Mouse (Mus musculus) inflammation-experienced regulatory T-cells (primary cell): ENCODE measurements around the gene Rdh12. TPM values are rescaled to one million over a fixed set of nuclear protein-coding genes. Genes with fewer than 3 reads are reported as not detected.

Experiments
- polyA plus RNA-seq, 2 experiments: library from polyadenylated mRNA; unstranded; fragments of 100-300 nt; shearing (Covaris generic); gene quantifications; one replicate each; pipeline ENCODE4 v1.2.1; 2017

The Rdh12 gene
- 10 to 100 TPM in 1 of 2 experiments, 1 to 10 TPM in 1; 5.8 to 18.8 TPM for polyA plus RNA-seq

DNA sequence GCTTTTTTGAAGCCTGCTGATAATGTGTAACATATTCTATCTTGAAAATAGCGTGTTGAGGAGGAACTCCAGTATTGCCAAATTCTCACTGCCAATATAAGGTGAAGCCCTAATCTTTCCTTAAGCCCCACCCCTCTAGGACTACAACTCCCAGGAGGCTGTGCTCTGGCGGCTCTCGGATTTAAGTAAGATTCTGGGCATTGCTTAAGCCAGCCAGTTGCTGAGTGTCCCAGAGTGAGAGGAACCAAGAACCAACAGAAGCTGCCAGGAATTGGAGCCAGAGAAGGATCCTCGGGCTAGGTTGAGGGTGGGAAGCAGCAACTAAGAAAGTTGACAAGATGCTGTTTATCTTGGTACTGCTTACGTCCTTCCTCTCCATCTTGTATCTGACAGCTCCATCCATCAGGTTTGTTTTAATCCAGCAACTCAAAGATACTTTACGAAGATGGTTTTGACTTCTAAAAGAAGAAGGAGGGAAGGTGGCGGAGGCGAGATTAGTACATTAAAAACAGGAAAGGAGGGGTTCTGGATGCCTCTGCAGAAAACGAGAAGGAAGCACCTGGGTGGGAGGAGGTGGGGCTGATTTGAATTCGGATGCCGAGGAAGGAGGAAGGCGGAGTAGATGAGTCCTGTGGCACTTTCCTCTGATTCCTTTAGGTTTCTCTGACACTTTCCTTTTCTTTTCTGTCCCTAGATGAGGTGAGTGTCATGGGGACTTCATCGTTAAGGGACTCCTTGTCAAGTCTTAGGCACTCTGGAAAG is at the start of gene Rdh12:
Gene Rdh12, plus strand, starts transcription at position 212 of the 762 bp plus-strand sequence.

DNA sequence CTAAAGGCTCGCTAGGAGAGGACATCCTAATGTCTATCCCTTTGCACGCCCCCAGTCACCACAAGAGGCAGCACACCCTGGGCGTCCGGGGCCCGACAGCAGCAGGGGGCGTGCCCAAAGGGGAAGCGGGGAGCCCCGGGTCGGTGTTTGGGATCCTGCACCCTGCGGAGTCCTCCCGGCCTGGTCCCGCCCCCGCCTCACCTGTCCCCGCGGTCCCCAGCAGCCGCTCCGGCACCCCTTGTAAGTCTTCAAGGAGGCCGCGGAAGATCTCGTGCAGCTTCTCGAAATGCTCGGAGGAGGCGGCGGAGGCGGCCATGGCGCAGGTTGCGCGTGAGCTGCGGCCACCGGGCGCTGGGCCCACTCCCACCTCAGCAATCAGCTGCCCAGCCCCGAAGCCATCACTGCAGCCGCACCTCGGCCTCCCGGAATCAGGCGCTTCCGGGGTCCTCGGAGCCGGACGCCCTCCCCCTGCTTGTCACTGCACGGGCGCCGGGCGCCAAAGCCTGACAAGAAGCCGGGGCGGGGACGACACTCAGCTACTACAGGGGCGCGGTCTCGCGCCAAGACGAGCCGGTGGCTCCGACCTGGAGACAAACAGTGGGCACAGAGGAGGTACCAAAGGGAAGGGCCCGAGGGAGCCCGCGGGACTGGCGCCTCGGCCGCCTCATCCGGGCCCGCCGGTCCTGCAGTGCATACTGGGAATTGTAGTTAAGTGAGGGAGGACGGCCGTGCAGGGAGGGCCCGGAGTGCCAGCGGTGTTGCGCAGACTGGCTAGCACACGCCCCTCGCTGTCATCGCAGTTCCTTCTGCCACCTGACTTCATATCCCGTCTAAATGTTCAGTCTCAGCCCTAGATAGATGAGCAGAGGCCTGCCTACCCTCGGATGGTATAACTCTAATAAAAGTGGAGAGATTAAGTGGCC is 36.4 kb upstream of the Rdh12 start, which contains the start of gene Vti1b:
Gene Vti1b, minus strand, starts transcription at position 649 of the 923 bp plus-strand sequence.

DNA sequence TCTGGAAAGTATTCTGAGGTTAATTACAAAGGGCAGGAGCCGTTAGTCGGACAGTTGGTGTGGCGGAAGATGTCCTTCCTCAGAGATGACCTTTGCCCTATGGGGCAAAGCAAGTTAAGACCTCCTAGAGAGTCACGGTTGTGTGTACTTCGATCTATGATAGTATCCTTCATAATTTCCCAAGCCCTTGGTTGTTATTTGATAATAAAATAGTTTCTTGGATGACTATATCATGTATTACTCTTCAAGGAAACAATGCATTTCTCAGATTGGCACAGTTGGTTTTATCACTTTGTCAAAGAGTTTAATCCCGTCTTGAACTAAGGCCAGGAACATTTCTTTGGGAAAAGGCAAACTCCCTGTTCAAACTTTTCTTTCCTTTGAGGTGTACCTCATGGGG is 16.5 kb upstream of the Rdh12 start, which contains the start of gene Rdh11:
Gene Rdh11, minus strand, starts transcription at position 101 of the 400 bp plus-strand sequence.

Other genes starting within 250 kb of the Rdh12 start
- 10 to 100 TPM; 47.7 to 67.8 TPM for gene Tmem229b, start 201.3 kb upstream of the Rdh12 start, polyA plus RNA-seq
- gene Plekhh1, start 179.8 kb upstream of the Rdh12 start, polyA plus RNA-seq, result under 1 TPM; 0.28 to 0.54 TPM
- gene Pigh, start 119.3 kb upstream of the Rdh12 start, polyA plus RNA-seq, result 10 to 100 TPM; 26.2 to 27.5 TPM
- gene Arg2, start 78.1 kb upstream of the Rdh12 start, polyA plus RNA-seq, result under 1 TPM in 1 of 2 experiments, not detected in 1; 0.20 TPM
- gene Vti1b, start 36.2 kb upstream of the Rdh12 start, polyA plus RNA-seq, result 100 to 1,000 TPM; 122 to 154 TPM
- 10 to 100 TPM; 19.3 to 28.2 TPM for gene Rdh11, start 16.6 kb upstream of the Rdh12 start, polyA plus RNA-seq
- gene Zfyve26, start 87.4 kb downstream of the Rdh12 start, polyA plus RNA-seq, result 10 to 100 TPM; 28.5 to 41.4 TPM
- gene Rad51b, start 88.4 kb downstream of the Rdh12 start, polyA plus RNA-seq, result 1 to 10 TPM; 1.0 to 3.7 TPM